Mouse (Mus musculus) layer of hippocampus, adult 8-10 months (tissue): ENCODE data around the gene Olfr1290. TPM values are rescaled to one million over a fixed set of nuclear protein-coding genes. Genes with fewer than 3 reads are reported as not detected.

Source experiments
- DNase-seq, 2 experiments: peaks; one replicate each; pipeline ENCODE4 v3.0.0; 2022; ENCODE audit warnings: low spot score in 2 of 2
- total RNA-seq, 4 experiments: library from RNA; stranded (reverse); gene quantifications; 2 replicates each; pipeline ENCODE4 v1.2.4; 2022

Olfr1290 gene
- total RNA-seq: not detected

DNA sequence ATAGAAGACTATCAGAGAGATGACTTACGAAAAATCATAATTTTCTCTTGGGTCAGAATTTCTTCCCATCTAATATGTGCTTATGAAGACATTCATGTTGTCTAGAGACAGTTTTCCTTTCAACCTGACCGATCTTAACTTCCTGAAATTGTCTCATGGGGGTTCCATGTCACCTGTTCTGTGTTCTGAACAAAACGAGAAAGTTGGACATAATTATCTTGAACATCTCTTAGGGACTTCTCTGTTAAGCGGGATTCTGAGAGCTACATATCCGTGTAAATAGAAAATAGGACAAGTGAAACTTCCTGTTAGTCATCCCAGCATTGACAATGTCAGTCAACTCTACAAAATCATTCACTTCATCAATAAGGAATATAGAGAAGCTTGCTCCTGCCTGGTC is at the start of gene Olfr1290:
TSS of gene Olfr1290 (minus strand) at position 101 of the 400 bp plus-strand sequence.
- DNase-seq: no peak

GRCm38 (mm10) chr2:111540191-111540590 is 46.6 kb upstream of the Olfr1290 start, which contains the start of gene Olfr1294:
TSS of gene Olfr1294 (minus strand) at chr2:111540291.
- no peak for DNase-seq

DNA sequence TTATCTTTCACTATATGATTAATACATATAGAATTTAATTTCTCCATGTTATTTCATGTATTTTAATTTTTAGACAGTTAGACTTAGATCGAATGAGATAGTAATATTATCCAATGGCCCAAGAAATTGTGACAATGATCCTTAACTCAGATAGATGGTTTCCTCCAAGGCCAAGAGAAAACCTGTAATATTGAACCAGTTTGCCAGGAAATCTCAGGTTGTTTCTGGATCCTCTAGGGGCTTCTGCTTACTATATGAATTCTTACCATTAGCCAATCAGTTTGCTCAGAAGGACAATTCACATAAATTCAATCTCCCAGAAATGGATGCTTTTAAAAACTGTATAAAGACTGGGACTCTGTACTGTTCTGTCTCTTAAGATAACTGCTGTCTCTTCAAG is 31.3 kb upstream of the Olfr1290 start, which contains the start of gene Olfr1293-ps:
TSS of gene Olfr1293-ps (plus strand) at position 301 of the 400 bp plus-strand sequence.
- DNase-seq: no peak

- DNase-seq: no peak
Observed at GRCm38 (mm10) chr2:111517451-111517850, 23.8 kb upstream of the Olfr1290 start.

DNA sequence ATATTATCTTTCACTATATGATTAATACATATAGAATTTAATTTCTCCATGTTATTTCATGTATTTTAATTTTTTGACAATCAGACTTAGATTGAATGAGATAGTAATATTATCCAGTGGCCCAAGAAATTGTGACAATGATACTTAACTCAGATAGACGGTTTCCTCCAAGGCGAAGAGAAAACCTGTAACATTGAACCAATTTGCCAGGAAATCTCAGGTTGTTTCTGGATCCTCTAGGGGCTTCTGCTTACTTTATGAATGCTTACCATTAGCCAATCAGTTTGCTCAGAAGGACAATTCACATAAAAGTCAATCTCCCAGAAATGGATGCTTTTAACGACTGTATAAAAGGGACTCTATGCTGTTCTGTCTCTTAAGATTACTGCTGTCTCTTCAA is 3.3 kb upstream of the Olfr1290 start, which contains the start of gene Olfr1291-ps1:
TSS of gene Olfr1291-ps1 (plus strand) at position 301 of the 400 bp plus-strand sequence.
- no peak for DNase-seq

GRCm38 (mm10) chr2:111480519-111480918 is 13.1 kb downstream of the Olfr1290 start, which contains the start of gene Olfr1289:
TSS of gene Olfr1289 (plus strand) at chr2:111480819.
- no peak for DNase-seq

DNA sequence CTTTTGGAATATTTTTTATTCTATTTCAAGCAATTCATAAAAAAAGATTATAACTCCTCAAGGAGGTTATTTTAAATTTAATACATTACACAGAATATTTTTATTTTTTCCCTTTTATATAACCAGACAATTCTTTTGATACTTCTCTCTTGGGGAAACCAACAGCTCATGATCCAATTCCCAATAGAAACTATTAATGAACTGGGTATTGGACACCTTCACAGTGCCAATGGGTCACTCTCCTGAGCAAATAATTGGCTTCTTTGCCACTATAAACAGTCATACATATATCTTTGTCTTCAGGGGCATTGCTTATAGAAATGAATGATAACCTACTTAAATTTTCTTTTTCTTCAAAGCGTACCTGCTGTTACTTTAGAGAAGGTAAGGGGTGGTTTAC is 19.8 kb downstream of the Olfr1290 start, which contains the start of gene Olfr1288:
TSS of gene Olfr1288 (plus strand) at position 301 of the 400 bp plus-strand sequence.
- no peak for DNase-seq

DNA sequence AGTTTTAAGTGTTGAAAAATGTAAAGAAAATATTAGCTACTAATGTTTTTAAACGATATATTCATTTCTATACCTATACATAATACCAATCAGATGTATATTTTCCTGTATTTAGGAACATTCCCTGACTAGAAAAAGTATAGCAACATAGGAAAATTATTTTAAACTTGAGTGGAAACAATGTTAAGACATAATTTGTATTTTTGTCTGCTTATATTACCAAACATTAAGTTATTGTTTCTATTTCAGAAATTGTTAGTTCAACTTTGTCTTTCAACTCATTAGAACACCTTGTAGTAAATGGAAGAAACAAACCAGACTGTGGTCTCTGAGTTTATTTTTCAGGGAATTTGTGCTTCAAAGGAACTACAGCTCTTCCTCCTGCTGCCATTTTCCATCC is 44.8 kb downstream of the Olfr1290 start, which contains the start of gene Olfr1287:
TSS of gene Olfr1287 (plus strand) at position 301 of the 400 bp plus-strand sequence.
- no peak for DNase-seq

Other genes starting within 250 kb of the Olfr1290 start
- not detected for gene Olfr1276, start 239.3 kb downstream of the Olfr1290 start, total RNA-seq
- not detected for gene Olfr1277, start 219.7 kb downstream of the Olfr1290 start, total RNA-seq
- gene Olfr1278, start 203.7 kb downstream of the Olfr1290 start, total RNA-seq: not detected
- gene Olfr1279, start 193.2 kb downstream of the Olfr1290 start, total RNA-seq: not detected
- not detected for gene Olfr1280, start 179.8 kb downstream of the Olfr1290 start, total RNA-seq
- gene Olfr1281, start 167.3 kb downstream of the Olfr1290 start, total RNA-seq: not detected
- gene Olfr1282, start 157.8 kb downstream of the Olfr1290 start, total RNA-seq: not detected
- not detected for gene Olfr1283, start 127.0 kb downstream of the Olfr1290 start, total RNA-seq
- gene Olfr1284, start 118.3 kb downstream of the Olfr1290 start, total RNA-seq: not detected
- not detected for gene Olfr1286, start 70.7 kb downstream of the Olfr1290 start, total RNA-seq
- gene Olfr1287, start 44.7 kb downstream of the Olfr1290 start, total RNA-seq: not detected
- not detected for gene Olfr1288, start 19.7 kb downstream of the Olfr1290 start, total RNA-seq
- not detected for gene Olfr1289, start 13.0 kb downstream of the Olfr1290 start, total RNA-seq
- not detected for gene Olfr1291-ps1, start 3.4 kb upstream of the Olfr1290 start, total RNA-seq
- gene Olfr1293-ps, start 31.4 kb upstream of the Olfr1290 start, total RNA-seq: not detected
- gene Olfr1294, start 46.5 kb upstream of the Olfr1290 start, total RNA-seq: not detected
- not detected for gene Olfr1295, start 75.9 kb upstream of the Olfr1290 start, total RNA-seq
- not detected for gene Olfr1297, start 132.7 kb upstream of the Olfr1290 start, total RNA-seq
- gene Olfr1298, start 155.4 kb upstream of the Olfr1290 start, total RNA-seq: not detected
- gene Olfr1299, start 167.6 kb upstream of the Olfr1290 start, total RNA-seq: not detected